Mouse (Mus musculus) lung, postnatal 0 days (tissue): ENCODE results near the gene Tnfrsf11a. TPM values are rescaled to one million over a fixed set of nuclear protein-coding genes. Genes with fewer than 3 reads are reported as not detected.

ENCODE experiments used
- ATAC-seq: fragments of 200-750 bp; cut with Nextera tagmentation; 2 replicates; pipeline ENCODE4 v1.8.0; 2017; ENCODE audit warnings: moderate library complexity
- DNase-seq: peaks from one replicate; pipeline ENCODE4 v3.0.0-alpha.2; 2016; ENCODE audit warnings: low spot score
- H3K27ac ChIP-seq: fragments of 300-500 bp; sonication (generic); 2 replicates; pipeline ENCODE4 v1.5.1; 2014; ENCODE audit warnings: antibody characterized with exemption, mild to moderate bottlenecking, low read length, mixed read lengths
- H3K27me3 ChIP-seq: fragments of 300-500 bp; sonication (generic); replicated peaks from 2 replicates; pipeline ENCODE4 v1.6.1; 2014; ENCODE audit warnings: low read length, mixed read lengths; ENCODE audit not compliant: insufficient read depth
- H3K36me3 ChIP-seq: fragments of 300-500 bp; sonication (generic); 2 replicates; pipeline ENCODE4 v1.6.1; 2014; ENCODE audit warnings: low read length, mixed read lengths; ENCODE audit not compliant: insufficient read depth
- H3K4me1 ChIP-seq: fragments of 300-500 bp; sonication (generic); 2 replicates; pipeline ENCODE4 v1.6.1; 2014; ENCODE audit warnings: antibody characterized with exemption, low read depth, low read length, mixed read lengths; ENCODE audit not compliant: insufficient read depth
- H3K4me2 ChIP-seq: fragments of 300-500 bp; sonication (generic); replicated peaks from 2 replicates; pipeline ENCODE4 v1.6.1; 2014; ENCODE audit warnings: low read depth, mild to moderate bottlenecking, low read length, moderate library complexity, mixed read lengths
- H3K4me3 ChIP-seq: fragments of 300-500 bp; sonication (generic); 2 replicates; pipeline ENCODE4 v1.5.1; 2014; ENCODE audit warnings: low read depth, low read length
- H3K9ac ChIP-seq: fragments of 300-500 bp; sonication (generic); replicated peaks from 2 replicates; pipeline ENCODE4 v1.6.1; 2014; ENCODE audit warnings: low read depth, mild to moderate bottlenecking
- H3K9me3 ChIP-seq: fragments of 300-500 bp; sonication (generic); 2 replicates; pipeline ENCODE4 v1.6.1; 2016; ENCODE audit warnings: low read length, mixed read lengths
- CTCF ChIP-seq: IDR thresholded peaks from 2 replicates; pipeline ENCODE4 v1.5.1; 2016; ENCODE audit warnings: antibody characterized with exemption, mild to moderate bottlenecking
- EP300 ChIP-seq: IDR thresholded peaks from 2 replicates; pipeline ENCODE4 v1.6.1; 2016; ENCODE audit warnings: antibody characterized with exemption, mild to moderate bottlenecking, control low read depth
- WGBS: fragments of 180-500 bp; shearing (Covaris S2); extraction: QIAGEN DNeasy Blood & Tissue Kit; methylation state at CpG from one replicate; pipeline ENCODE4 v1.1.7; 2014; 5-methylcytosine and 5-hydroxymethylcytosine counted together
- polyA plus RNA-seq: library from polyadenylated mRNA; unstranded; fragments of >200 nt; fragmentation: Nextera tagmentation; extraction: Ambion mirVana; gene quantifications from 2 replicates; pipeline ENCODE4 v1.2.1, GENCODE M21; 2015

Gene Tnfrsf11a
- polyA plus RNA-seq, 1 experiment from 2014 or later: 2.2 TPM

GRCm38 (mm10) chr1:105746858-105747596, 33.5 kb upstream of the Tnfrsf11a start:
- Histone ChIP-seq H3K4me2 (no peak overlapping the region), H3K9me3 (no peaks in the 10 kb centered on the region), H3K27ac (no peak overlapping the region), H3K9ac (no peak overlapping the region), H3K36me3 (peaks cover 11% of the 10 kb centered on the region), H3K4me1 (no peaks in the 10 kb centered on the region), H3K27me3 (no peaks in the 10 kb centered on the region), H3K4me3 (no peak overlapping the region)
- DNase-seq: no peak
- no peak for TF ChIP-seq CTCF
- no peak for TF ChIP-seq EP300
- ATAC-seq: no peak
- 88% methylated on average over 5 of the region's 5 CpGs for WGBS

GRCm38 (mm10) chr1:105748091-105748799, 32.3 kb upstream of the Tnfrsf11a start:
- WGBS: 93% methylated on average over 4 of the region's 4 CpGs
- ATAC-seq (no peak), DNase-seq (no peak)
- no peak overlapping the region for H3K27ac ChIP-seq
- peaks cover 11% of the 10 kb centered on the region for H3K36me3 ChIP-seq
- no peak overlapping the region for H3K4me2 ChIP-seq
- no peak overlapping the region for H3K9ac ChIP-seq
- H3K4me1 ChIP-seq: no peaks in the 10 kb centered on the region
- H3K9me3 ChIP-seq: no peaks in the 10 kb centered on the region
- H3K27me3 ChIP-seq: no peaks in the 10 kb centered on the region
- no peak overlapping the region for H3K4me3 ChIP-seq
- TF ChIP-seq CTCF (no peak), EP300 (no peak)

- Histone ChIP-seq H3K9me3 (no peaks in the 10 kb centered on the region), H3K27ac (no peak overlapping the region), H3K4me3 (no peak overlapping the region), H3K27me3 (no peaks in the 10 kb centered on the region), H3K4me1 (no peaks in the 10 kb centered on the region), H3K4me2 (no peak overlapping the region), H3K9ac (no peak overlapping the region), H3K36me3 (peaks cover 10% of the 10 kb centered on the region)
- DNase-seq: no peak
- no peak for TF ChIP-seq CTCF
- no peak for TF ChIP-seq EP300
- 74% methylated on average over 4 of the region's 4 CpGs for WGBS
- ATAC-seq: no peak
Measured at GRCm38 (mm10) chr1:105752196-105752595, 28.3 kb upstream of the Tnfrsf11a start.

- 96% methylated on average over 1 of the region's 1 CpGs for WGBS
- DNase-seq: no peak
- ATAC-seq: no peak
Measured at GRCm38 (mm10) chr1:105752944-105753343, 27.6 kb upstream of the Tnfrsf11a start.

GRCm38 (mm10) chr1:105758798-105759197, 21.7 kb upstream of the Tnfrsf11a start:
- DNase-seq: no peak
- H3K9me3 ChIP-seq: no peaks in the 10 kb centered on the region

More at GRCm38 (mm10) chr1:105752944-105753343, 27.6 kb upstream of the Tnfrsf11a start:
- Histone ChIP-seq H3K36me3 (peaks cover 10% of the 10 kb centered on the region), H3K9ac (no peak overlapping the region), H3K27ac (no peak overlapping the region), H3K4me3 (no peak overlapping the region), H3K4me2 (no peak overlapping the region), H3K4me1 (no peaks in the 10 kb centered on the region), H3K9me3 (no peaks in the 10 kb centered on the region), H3K27me3 (no peaks in the 10 kb centered on the region)
- TF ChIP-seq CTCF (no peak), EP300 (no peak)

GRCm38 (mm10) chr1:105759422-105760165, 20.9 kb upstream of the Tnfrsf11a start:
- Histone ChIP-seq H3K4me2 (no peak overlapping the region), H3K4me3 (no peak overlapping the region), H3K9ac (no peak overlapping the region), H3K27me3 (no peaks in the 10 kb centered on the region), H3K36me3 (peaks cover 2% of the 10 kb centered on the region; the same call in 1 of the 2 replicates), H3K4me1 (no peaks in the 10 kb centered on the region), H3K27ac (no peak overlapping the region), H3K9me3 (no peaks in the 10 kb centered on the region)
- ATAC-seq (no peak), DNase-seq (no peak)
- no peak for TF ChIP-seq CTCF
- no peak for TF ChIP-seq EP300
- WGBS: 67% methylated on average over 3 of the region's 3 CpGs

More at GRCm38 (mm10) chr1:105758798-105759197, 21.7 kb upstream of the Tnfrsf11a start:
- no peaks in the 10 kb centered on the region for H3K4me1 ChIP-seq
- TF ChIP-seq EP300 (no peak), CTCF (no peak)
- H3K9ac ChIP-seq: no peak overlapping the region
- ATAC-seq: no peak
- no peak overlapping the region for H3K4me2 ChIP-seq
- H3K4me3 ChIP-seq: no peak overlapping the region
- no peak overlapping the region for H3K27ac ChIP-seq
- WGBS: 84% methylated on average over 4 of the region's 4 CpGs
- no peaks in the 10 kb centered on the region for H3K27me3 ChIP-seq
- peaks cover 4% of the 10 kb centered on the region; the same call in 1 of the 2 replicates for H3K36me3 ChIP-seq
